ENCODE assay signal across 10 mouse cellular contexts in the genomic region with DNA sequence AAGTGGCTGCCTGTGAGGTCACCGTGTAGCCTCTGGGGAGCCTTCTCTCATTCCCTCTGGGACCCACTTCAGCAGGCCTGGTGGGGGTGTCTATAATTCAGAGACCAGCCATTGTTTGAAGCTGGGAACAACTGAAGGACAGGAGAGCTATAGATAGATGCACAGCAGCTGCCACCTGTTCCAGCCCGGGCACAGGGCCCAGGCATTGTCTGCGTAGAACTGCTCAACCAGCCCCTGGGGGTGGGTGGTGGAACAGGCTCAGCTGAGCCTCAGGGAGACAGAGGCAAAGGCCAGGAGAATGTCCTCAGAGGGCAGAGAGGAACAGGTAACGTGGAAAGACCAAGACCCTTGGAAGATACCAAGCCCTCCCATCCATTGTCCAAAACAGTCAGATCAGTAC. TPM values are rescaled to one million over a fixed set of nuclear protein-coding genes. Genes with fewer than 3 reads are reported as not detected.
DNase-seq lines count a peak whose midpoint lies in the region; ATAC-seq and TF ChIP-seq lines count a peak whose summit lies in the region.
"Had no signal": no experiment of that assay in that cellular context is flagged by ENCODE, and none has a peak within 500 bp of the region (broad histone marks: within the 10 kb centered on the region; RNA-seq: fewer than 3 reads in every experiment).

No protein-coding gene starts in this region.

- WGBS in heart, embryonic 11.5 days (ENCODE audit: insufficient replicate concordance): 67% methylated on average over 4 of the region's 4 CpGs

- H3K79me2 ChIP-seq in C2C12 (ENCODE audit: control insufficient read depth, insufficient read depth): no peaks in the 10 kb centered on the region

- ATAC-seq in cerebellum, adult (ENCODE audit: insufficient number of reproducible peaks, low FRiP score, low TSS enrichment): peak; percentile 61; the same call in 1 of the 2 replicates
- ATAC-seq in heart, embryonic 11.5 days (replicated peaks; ENCODE audit: insufficient number of reproducible peaks, low FRiP score, low TSS enrichment): no peak

- H3K4me3 ChIP-seq in C2C12 (ENCODE audit: insufficient read depth, poor library complexity, severe bottlenecking): no peak overlapping the region
- no peak overlapping the region for H3K4me3 ChIP-seq in heart, embryonic 11.5 days (ENCODE audit: low read depth, low read length)
- H3K4me3 ChIP-seq: limb, embryonic 15.5 days had no signal

- H3K4me1 ChIP-seq in heart, embryonic 11.5 days (ENCODE audit: control insufficient read depth, insufficient read depth, low read length): peaks cover 35% of the 10 kb centered on the region
- H3K4me1 ChIP-seq: limb, embryonic 15.5 days had no signal

- peak overlapping the region; percentile 94 for H3K27ac ChIP-seq in heart, embryonic 11.5 days (ENCODE audit: low read depth, low read length)
- H3K27ac ChIP-seq: limb, embryonic 15.5 days had no signal

- H3K4me2 ChIP-seq in heart, embryonic 11.5 days: no peak overlapping the region
- H3K4me2 ChIP-seq: limb, embryonic 15.5 days had no signal

- H3K9ac ChIP-seq in heart, embryonic 11.5 days (ENCODE audit: low read depth, low read length): peak overlapping the region; percentile 16; the same call in 1 of the 2 replicates
- H3K9ac ChIP-seq: limb, embryonic 15.5 days had no signal

- H3K9me3 ChIP-seq in heart, embryonic 11.5 days (replicated peaks; ENCODE audit: control insufficient read depth, low read length): no peaks in the 10 kb centered on the region
- H3K9me3 ChIP-seq: limb, embryonic 15.5 days had no signal

- no peaks in the 10 kb centered on the region for H3K79me3 ChIP-seq in C2C12 (ENCODE audit: low read depth)

- H3K36me3 ChIP-seq in C2C12 (ENCODE audit: control insufficient read depth, insufficient read depth): no peaks in the 10 kb centered on the region
- no peaks in the 10 kb centered on the region for H3K36me3 ChIP-seq in heart, embryonic 11.5 days (ENCODE audit: control insufficient read depth, insufficient read depth, low read length)
- H3K36me3 ChIP-seq: limb, embryonic 15.5 days had no signal

- TF ChIP-seq CTCF in C2C12 (IDR thresholded peaks at IDR 0.05; ENCODE audit: control insufficient read depth, insufficient read depth, insufficient read length): no peak

- peaks cover 17% of the 10 kb centered on the region for H3K27me3 ChIP-seq in C2C12 (ENCODE audit: control insufficient read depth, insufficient read depth, insufficient read length)
- H3K27me3 ChIP-seq in heart, embryonic 11.5 days (ENCODE audit: control insufficient read depth, insufficient read depth, low read length): no peaks in the 10 kb centered on the region
- H3K27me3 ChIP-seq: limb, embryonic 15.5 days had no signal

- DNase-seq in cerebellum, postnatal 4 days (ENCODE audit: low spot score in 2 of 2): no peak
- peak; percentile 40 to 54 for DNase-seq in layer of hippocampus, postnatal 25 days (ENCODE audit: extremely low spot score in 1 of 2, low spot score in 1 of 2)
- no peak for DNase-seq in neural tube, embryonic 10.5 days (ENCODE audit: extremely low spot score, low spot score)
- no peak for DNase-seq in ovary, postnatal 36 days (ENCODE audit: low spot score)
- no peak for DNase-seq in frontal cortex, postnatal 10 days (ENCODE audit: low spot score in 2 of 2)
- DNase-seq: kidney, adult 8-10 months had no signal

- no peak overlapping the region for H3ac ChIP-seq in C2C12 (ENCODE audit: control insufficient read depth, insufficient read length, low read depth)

TF ChIP-seq in C2C12, 6 proteins besides CTCF, POLR2A, EP300 and RAD21:
- TF ChIP-seq MYOD1 (IDR thresholded peaks at IDR 0.05; ENCODE audit: control insufficient read depth, insufficient read length, low read depth): peak; percentile 43
- no peak for TF ChIP-seq MAX (IDR thresholded peaks at IDR 0.05)

RNA-seq across cellular contexts. Expression of gene Myh7b, which starts 4.7 kb away (rescaled TPM):
- 0.09 TPM for polyA plus RNA-seq in C2C12 (2012; fragmentation: generic; extraction: Trizol)
- 13.0 and 13.6 TPM in 2 replicates for polyA plus RNA-seq in heart, embryonic 11.5 days (2014; fragmentation: Nextera tagmentation; extraction: Ambion mirVana)
- total RNA-seq in layer of hippocampus, postnatal 25 days (2021): 1 to 10 TPM; 2.7 to 3.7 TPM

RNA-seq across cellular contexts. Expression of gene Gss, which starts 13.8 kb away (rescaled TPM):
- polyA plus RNA-seq in C2C12 (2012; fragmentation: generic; extraction: Trizol): 39.4 TPM
- 21.4 and 23.6 TPM in 2 replicates for polyA plus RNA-seq in heart, embryonic 11.5 days (2014; fragmentation: Nextera tagmentation; extraction: Ambion mirVana)
- 10 to 100 TPM; 22.6 to 26.5 TPM for total RNA-seq in layer of hippocampus, postnatal 25 days (2021)

Comparison
In these comparisons a context has a peak if more than half of its experiments do, and no peak if none do; other contexts are left out.
1. DNase-seq: peak in layer of hippocampus, postnatal 25 days (2 of 2); none in cerebellum, postnatal 4 days (0 of 2), neural tube, embryonic 10.5 days (single experiment), ovary, postnatal 36 days (single experiment) and frontal cortex, postnatal 10 days (0 of 2).
2. RNA of gene Myh7b, which starts 4.7 kb away (polyA plus RNA-seq): 13.0 to 13.6 TPM in heart, embryonic 11.5 days; 0.09 TPM in C2C12 (single experiment); every median in the first group is over 10 times any median in the second.